Mouse (Mus musculus) liver, embryonic 14.5 days (tissue): ENCODE data around the gene Mia3. TPM values are rescaled to one million over a fixed set of nuclear protein-coding genes. Genes with fewer than 3 reads are reported as not detected.
"Not testable (repeated sequence)": the region's sequence is repeated elsewhere in the genome, so short reads cannot be mapped to it uniquely, and the experiment has no call there.

Source experiments
- ATAC-seq: fragments of 200-750 bp; cut with Nextera tagmentation; 2 replicates; pipeline ENCODE4 v1.8.0; 2017; ENCODE audit warnings: moderate number of reproducible peaks, mild to moderate bottlenecking, moderate library complexity; ENCODE audit not compliant: insufficient read depth
- DNase-seq, 3 experiments: peaks; one replicate each; pipeline ENCODE4 v3.0.0-alpha.2; 2012 to 2013; ENCODE audit warnings: low read depth in 3 of 3, low spot score in 3 of 3
- H3K27ac ChIP-seq: fragments of 300-500 bp; sonication (generic); 2 replicates; pipeline ENCODE4 v1.5.1; 2014; ENCODE audit warnings: moderate library complexity, mild to moderate bottlenecking, control low read depth, inconsistent platforms
- H3K27me3 ChIP-seq: fragments of 300-500 bp; sonication (generic); 2 replicates; pipeline ENCODE4 v1.6.1; 2014; ENCODE audit warnings: mild to moderate bottlenecking, low read length, moderate library complexity; ENCODE audit not compliant: control insufficient read depth, insufficient read depth
- H3K36me3 ChIP-seq: fragments of 300-500 bp; sonication (generic); replicated peaks from 2 replicates; pipeline ENCODE4 v1.6.1; 2014; ENCODE audit warnings: low read depth; ENCODE audit not compliant: control insufficient read depth, insufficient read depth
- H3K4me1 ChIP-seq, 2 experiments: fragments of 200-500 bp in 1 of 2; fragments of 300-500 bp in 1 of 2; sonication (generic) in 1 of 2; replicated peaks; 2 replicates each; pipeline ENCODE4 v1.6.1; 2012 to 2014; ENCODE audit warnings: antibody characterized with exemption in 1 of 2, inconsistent platforms in 1 of 2, low read length in 1 of 2; ENCODE audit not compliant: control insufficient read depth in 2 of 2, insufficient read depth in 2 of 2
- H3K4me2 ChIP-seq: fragments of 300-500 bp; sonication (generic); 2 replicates; pipeline ENCODE4 v1.6.1; 2014; ENCODE audit warnings: low read depth, mild to moderate bottlenecking, control low read depth, moderate library complexity
- H3K4me3 ChIP-seq, 2 experiments: fragments of 200-500 bp in 1 of 2; fragments of 300-500 bp in 1 of 2; sonication (generic) in 1 of 2; 2 replicates each; pipeline ENCODE4 v1.5.1; 2012 to 2014; ENCODE audit warnings: low read depth in 2 of 2, low read length in 2 of 2, mild to moderate bottlenecking in 2 of 2, control low read depth in 1 of 2, inconsistent platforms in 1 of 2, moderate library complexity in 1 of 2; ENCODE audit not compliant: insufficient read depth in 1 of 2
- H3K9ac ChIP-seq: fragments of 300-500 bp; sonication (generic); replicated peaks from 2 replicates; pipeline ENCODE4 v1.6.1; 2014; ENCODE audit warnings: mild to moderate bottlenecking, control low read depth, moderate library complexity
- H3K9me3 ChIP-seq: fragments of 300-500 bp; sonication (generic); 2 replicates; pipeline ENCODE4 v1.6.1; 2016; ENCODE audit warnings: low read length, mixed read lengths; ENCODE audit not compliant: control insufficient read depth
- CTCF ChIP-seq: IDR thresholded peaks from 2 replicates; pipeline ENCODE4 v1.5.1; 2016; ENCODE audit warnings: antibody characterized with exemption, low read depth, control low read depth
- EP300 ChIP-seq: IDR thresholded peaks from 2 replicates; pipeline ENCODE4 v1.6.1; 2016; ENCODE audit warnings: antibody characterized with exemption, low read depth
- WGBS: fragments of 180-500 bp; shearing (Covaris S2); extraction: QIAGEN DNeasy Blood & Tissue Kit; methylation state at CpG from one replicate; pipeline ENCODE4 v1.1.7; 2014; ENCODE audit not compliant: insufficient replicate concordance; 5-methylcytosine and 5-hydroxymethylcytosine counted together
- polyA plus RNA-seq, 2 experiments: library from polyadenylated mRNA; depleted of rRNA in 1 of 2; stranded (reverse) in 1 of 2; unstranded in 1 of 2; fragments of >200 nt; fragmentation: Nextera tagmentation in 1 of 2; extraction: Ambion mirVana in 1 of 2; gene quantifications; 2 replicates each; pipeline versions ENCODE4 v1.2.1 to v1.2.3; 2012 to 2014

Mia3 gene
- polyA plus RNA-seq, 2 experiments, result 19.2 to 21.0 TPM

DNA sequence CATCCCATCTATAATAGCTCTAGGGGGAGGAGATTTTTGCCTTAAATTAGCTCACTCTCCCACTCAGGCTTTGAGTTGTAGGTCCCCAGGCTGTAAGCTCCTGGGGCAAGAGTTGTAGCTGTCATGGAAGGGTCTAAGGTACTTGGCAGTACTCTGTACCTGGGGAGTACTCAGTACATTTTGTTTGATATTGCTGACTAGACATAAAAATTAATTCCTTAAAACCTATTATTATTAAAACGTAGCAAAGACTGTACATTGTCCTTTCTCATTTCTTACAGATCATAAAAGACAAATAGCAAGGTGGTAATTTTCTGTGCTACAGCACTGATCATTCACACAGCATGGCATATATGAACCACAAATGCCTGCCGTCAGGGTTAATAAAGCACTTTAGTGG lies 45.4 kb downstream of the Mia3 start:
- Histone ChIP-seq H3K27me3 (no peaks in the 10 kb centered on the region), H3K4me1 (no peaks in the 10 kb centered on the region)
- no peak for ATAC-seq

GRCm38 (mm10) chr1:183322496-183322895 lies 46.9 kb downstream of the Mia3 start:
- not testable (repeated sequence) for H3K4me3 ChIP-seq, DNase-seq, H3K9ac ChIP-seq, H3K4me1 ChIP-seq, H3K9me3 ChIP-seq, H3K27me3 ChIP-seq, H3K27ac ChIP-seq, H3K4me2 ChIP-seq, ATAC-seq
- 71% methylated on average over 5 of the region's 5 CpGs for WGBS
- peaks cover 38% of the 10 kb centered on the region for H3K36me3 ChIP-seq

More for the DNA sequence above, 45.4 kb downstream of the Mia3 start:
- H3K27ac ChIP-seq, result no peak overlapping the region
- no peak overlapping the region for H3K4me3 ChIP-seq
- H3K9me3 ChIP-seq, result peaks cover 2% of the 10 kb centered on the region
- H3K36me3 ChIP-seq, result peaks cover 37% of the 10 kb centered on the region
- H3K9ac ChIP-seq, result no peak overlapping the region
- no peak overlapping the region for H3K4me2 ChIP-seq
- WGBS, result 90% methylated on average over 2 of the region's 2 CpGs
- TF ChIP-seq EP300 (no peak), CTCF (no peak)
- no peak for DNase-seq

GRCm38 (mm10) chr1:183320708-183321107 lies 48.6 kb downstream of the Mia3 start:
- H3K36me3 ChIP-seq, result peaks cover 39% of the 10 kb centered on the region
- WGBS, result 39% methylated on average over 3 of the region's 3 CpGs

DNA sequence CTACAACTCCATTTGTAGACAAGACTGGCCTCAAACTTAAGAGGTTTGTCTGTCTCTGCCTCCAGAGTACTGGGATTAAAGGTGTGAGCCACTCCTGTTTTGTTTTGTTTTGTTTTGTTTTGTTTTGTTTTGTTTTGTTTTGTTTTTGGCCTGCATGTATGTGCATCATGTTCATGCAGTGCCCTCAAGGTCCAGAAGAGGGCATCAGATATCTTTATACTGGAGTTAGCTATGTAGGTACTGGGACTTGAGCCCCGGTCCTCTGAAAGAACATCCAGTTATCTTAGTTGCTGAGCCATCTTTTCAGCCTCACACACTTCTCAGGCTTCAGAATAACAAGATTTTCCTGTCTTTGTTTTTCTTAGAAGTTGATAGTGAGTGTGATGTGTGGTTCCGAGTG lies 53.6 kb downstream of the Mia3 start:
- peak; percentile 51 for TF ChIP-seq CTCF
- no peak for TF ChIP-seq EP300
- no peak for ATAC-seq
- Histone ChIP-seq H3K4me3 (no peak overlapping the region), H3K4me1 (no peaks in the 10 kb centered on the region), H3K4me2 (no peak overlapping the region), H3K9ac (no peak overlapping the region), H3K36me3 (peaks cover 33% of the 10 kb centered on the region), H3K27me3 (no peaks in the 10 kb centered on the region), H3K9me3 (no peaks in the 10 kb centered on the region), H3K27ac (no peak overlapping the region)
- 78% methylated on average over 2 of the region's 2 CpGs for WGBS
- no peak for DNase-seq

More at GRCm38 (mm10) chr1:183320708-183321107, 48.6 kb downstream of the Mia3 start:
- TF ChIP-seq CTCF (no peak), EP300 (no peak)
- Histone ChIP-seq H3K4me2 (no peak overlapping the region), H3K9ac (no peak overlapping the region), H3K9me3 (peaks cover 2% of the 10 kb centered on the region), H3K27ac (no peak overlapping the region), H3K4me1 (no peaks in the 10 kb centered on the region), H3K27me3 (no peaks in the 10 kb centered on the region), H3K4me3 (no peak overlapping the region)
- DNase-seq (no peak), ATAC-seq (no peak)

GRCm38 (mm10) chr1:183312076-183312475 lies 57.3 kb downstream of the Mia3 start:
- WGBS, result 76% methylated on average over 2 of the region's 2 CpGs
- Histone ChIP-seq H3K9me3 (no peaks in the 10 kb centered on the region), H3K4me1 (no peaks in the 10 kb centered on the region), H3K4me3 (no peak overlapping the region), H3K36me3 (peaks cover 31% of the 10 kb centered on the region), H3K27ac (no peak overlapping the region), H3K27me3 (no peaks in the 10 kb centered on the region), H3K9ac (no peak overlapping the region), H3K4me2 (no peak overlapping the region)
- DNase-seq, result no peak
- ATAC-seq, result no peak
- TF ChIP-seq CTCF (no peak), EP300 (no peak)

DNA sequence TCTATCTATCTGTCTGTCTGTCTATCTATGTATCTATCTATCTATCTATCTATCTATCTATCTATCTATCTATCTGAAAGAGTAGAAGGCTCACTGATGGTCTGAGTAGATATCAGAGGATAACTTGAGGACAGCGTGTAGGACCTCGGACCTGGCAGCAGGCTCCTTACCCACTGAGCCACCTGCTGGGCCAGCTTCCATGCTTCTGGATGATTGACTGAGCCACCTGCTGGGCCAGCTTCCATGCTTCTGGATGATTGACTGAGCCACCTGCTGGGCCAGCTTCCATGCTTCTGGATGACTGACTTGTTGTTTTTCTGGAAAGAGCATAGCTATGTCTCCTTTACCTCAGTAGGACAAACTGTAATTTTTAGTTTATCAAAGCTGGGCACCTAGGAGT lies 59.8 kb downstream of the Mia3 start:
- not testable (repeated sequence) for H3K4me1 ChIP-seq, H3K27me3 ChIP-seq, DNase-seq, H3K27ac ChIP-seq, ATAC-seq, H3K9ac ChIP-seq, H3K4me3 ChIP-seq, H3K9me3 ChIP-seq, H3K4me2 ChIP-seq
- H3K36me3 ChIP-seq, result peaks cover 15% of the 10 kb centered on the region
- WGBS, result 74% methylated on average over 2 of the region's 2 CpGs
